Mouse (Mus musculus): ENCODE results near the gene Pde7b.

DNA sequence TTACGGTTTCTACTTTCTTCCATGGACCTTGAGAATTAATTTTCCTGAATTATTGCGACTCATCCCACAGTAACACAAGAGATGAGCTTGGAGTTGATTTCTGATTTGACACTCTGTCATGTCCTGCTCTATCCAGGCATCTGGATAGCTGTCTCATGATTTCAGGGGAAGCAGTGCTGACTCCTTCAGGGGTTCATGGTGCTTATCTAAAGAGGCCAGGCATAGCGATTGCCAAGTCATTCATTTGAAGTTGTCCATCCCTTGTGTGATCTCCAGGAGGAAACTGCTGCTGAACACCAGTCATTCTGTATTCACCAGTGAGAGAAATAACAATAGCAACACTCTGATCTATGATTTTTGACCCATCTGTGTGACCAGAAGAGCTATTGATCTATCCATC is 43.9 kb downstream of the Pde7b start:
- TF ChIP-seq MAFK (IDR thresholded peaks at IDR 0.05; ENCODE audit: insufficient replicate concordance, low read length): no peak
- no peak for TF ChIP-seq CTCF (conservative IDR thresholded peaks at IDR 0.05 in 1 of 2, IDR thresholded peaks at IDR 0.05 in 1 of 2; ENCODE audit: low read depth in 2 of 2, low read length in 2 of 2)
- no peak for TF ChIP-seq E2F4 (IDR thresholded peaks at IDR 0.05; ENCODE audit: insufficient replicate concordance, low read depth, low read length)

Measured in CH12.LX (cell line).